Mouse (Mus musculus) gonadal fat pad, adult 2 months (tissue): ENCODE results near the gene Tm6sf2. TPM values are rescaled to one million over a fixed set of nuclear protein-coding genes. Genes with fewer than 3 reads are reported as not detected.

ENCODE experiments used
- DNase-seq: peaks from one replicate; pipeline ENCODE4 v3.0.0-alpha.2; 2012; ENCODE audit warnings: low read depth
- polyA plus RNA-seq: library from polyadenylated mRNA; depleted of rRNA; stranded (reverse); fragments of >200 nt; gene quantifications from 2 replicates; pipeline ENCODE4 v1.2.3, GENCODE M21; 2012

Gene Tm6sf2
- polyA plus RNA-seq, 1 experiment, result 1.1 TPM

- DNase-seq, result no peak
Measured at GRCm38 (mm10) chr8:70089296-70089960, 16.7 kb downstream of the Tm6sf2 start.

GRCm38 (mm10) chr8:70092786-70093185 is 20.1 kb downstream of the Tm6sf2 start:
- DNase-seq, result no peak

- DNase-seq, result no peak
Measured at GRCm38 (mm10) chr8:70099276-70099675, 26.6 kb downstream of the Tm6sf2 start.

GRCm38 (mm10) chr8:70100241-70100640 is 27.5 kb downstream of the Tm6sf2 start:
- DNase-seq, result no peak

- DNase-seq, result no peak
Measured at GRCm38 (mm10) chr8:70104506-70104905, 31.8 kb downstream of the Tm6sf2 start.

- no peak for DNase-seq
Measured at GRCm38 (mm10) chr8:70104922-70105321, 32.2 kb downstream of the Tm6sf2 start.

- DNase-seq, result no peak
Measured at GRCm38 (mm10) chr8:70110451-70110850, 37.7 kb downstream of the Tm6sf2 start.

GRCm38 (mm10) chr8:70111192-70111795 is 38.6 kb downstream of the Tm6sf2 start:
- DNase-seq, result no peak

- no peak for DNase-seq
Measured at GRCm38 (mm10) chr8:70112401-70113016, 39.8 kb downstream of the Tm6sf2 start.

- DNase-seq, result no peak
Measured at GRCm38 (mm10) chr8:70114488-70114887, 41.8 kb downstream of the Tm6sf2 start.

GRCm38 (mm10) chr8:70114892-70115291 is 42.2 kb downstream of the Tm6sf2 start:
- no peak for DNase-seq

- DNase-seq, result no peak
Measured at GRCm38 (mm10) chr8:70117611-70118010, 44.9 kb downstream of the Tm6sf2 start.

- DNase-seq, result no peak
Measured at GRCm38 (mm10) chr8:70118726-70119700, 46.3 kb downstream of the Tm6sf2 start.

- DNase-seq, result no peak
Measured at GRCm38 (mm10) chr8:70120667-70121066, 47.9 kb downstream of the Tm6sf2 start, which contains the start of gene Ncan. Gene Ncan (minus strand): TSS chr8:70120873.

- DNase-seq, result no peak
Measured at GRCm38 (mm10) chr8:70122863-70123262, 50.1 kb downstream of the Tm6sf2 start.

GRCm38 (mm10) chr8:70124992-70125391 is 52.3 kb downstream of the Tm6sf2 start:
- no peak for DNase-seq

- DNase-seq, result no peak
Measured at GRCm38 (mm10) chr8:70128435-70128834, 55.7 kb downstream of the Tm6sf2 start.

GRCm38 (mm10) chr8:70129309-70129952 is 56.7 kb downstream of the Tm6sf2 start:
- peak; percentile 42 for DNase-seq
